Mouse (Mus musculus): ENCODE results near the gene Crb2.

DNA sequence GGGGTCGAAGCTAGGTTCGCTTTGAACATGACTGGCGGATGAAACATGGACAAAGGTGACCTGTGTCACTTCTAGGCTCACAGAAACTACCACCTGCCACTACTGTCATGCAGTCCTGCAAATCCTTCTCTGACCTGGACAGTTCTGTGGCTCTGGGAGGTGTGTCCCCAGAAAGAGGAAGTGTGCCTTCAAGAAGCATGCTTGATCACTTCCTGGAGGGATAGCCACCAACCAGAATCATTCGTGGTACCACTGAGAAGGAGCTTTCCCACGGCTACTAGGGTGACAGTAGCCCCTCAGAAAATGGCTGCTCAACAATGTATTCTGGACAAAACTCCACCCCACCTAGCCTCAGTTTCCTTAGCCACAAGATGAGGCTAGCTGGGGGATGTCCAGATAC is 19.0 kb upstream of the Crb2 start:
- TF ChIP-seq EP300 (IDR thresholded peaks at IDR 0.05; ENCODE audit: low read depth) (no peak), CTCF (IDR thresholded peaks at IDR 0.05; ENCODE audit: low read depth) (no peak)

All from heart, postnatal 0 days (tissue).